Mouse (Mus musculus) embryo, embryonic 9.5 days (tissue): ENCODE data around the gene Slc35a5.

ENCODE experiments used
- DNase-seq: peaks from one replicate; pipeline ENCODE4 v3.0.0-alpha.2; 2017; ENCODE audit errors: extremely low spot score

Slc35a5 gene

GRCm38 (mm10) chr16:45117200-45117599 is 41.3 kb downstream of the Slc35a5 start:
- no peak for DNase-seq

- no peak for DNase-seq
Observed at GRCm38 (mm10) chr16:45110498-45110897, 48.0 kb downstream of the Slc35a5 start.

GRCm38 (mm10) chr16:45108203-45108878 is 50.2 kb downstream of the Slc35a5 start:
- no peak for DNase-seq

- DNase-seq = no peak
Observed at GRCm38 (mm10) chr16:45104993-45105392, 53.5 kb downstream of the Slc35a5 start.

GRCm38 (mm10) chr16:45100892-45101291 is 57.6 kb downstream of the Slc35a5 start:
- DNase-seq = no peak

GRCm38 (mm10) chr16:45098886-45099210 is 59.7 kb downstream of the Slc35a5 start:
- DNase-seq = no peak

GRCm38 (mm10) chr16:45098186-45098885 is 60.2 kb downstream of the Slc35a5 start:
- no peak for DNase-seq

- no peak for DNase-seq
Observed at GRCm38 (mm10) chr16:45097467-45097866, 61.0 kb downstream of the Slc35a5 start.

- DNase-seq = no peak
Observed at GRCm38 (mm10) chr16:45095561-45096482, 62.7 kb downstream of the Slc35a5 start.

GRCm38 (mm10) chr16:45095030-45095429 is 63.5 kb downstream of the Slc35a5 start:
- no peak for DNase-seq

GRCm38 (mm10) chr16:45094136-45094756 is 64.3 kb downstream of the Slc35a5 start:
- peak; percentile 46 for DNase-seq

- DNase-seq = peak; percentile 39
Observed at GRCm38 (mm10) chr16:45093137-45093731, 65.3 kb downstream of the Slc35a5 start, which contains the start of gene Ccdc80. Ccdc80 (plus strand) TSS chr16:45093402.

- peak; percentile 73 for DNase-seq
Observed at GRCm38 (mm10) chr16:45090005-45090404, 68.5 kb downstream of the Slc35a5 start.
